Mouse (Mus musculus) c-Kit-positive CD71-negative TER-119-negative erythroid progenitor cells, embryonic 14.5 days (primary cell): ENCODE results near the gene Pigu.

Source experiments
- DNase-seq: peaks from one replicate; pipeline ENCODE4 v3.0.0-alpha.2; 2013; ENCODE audit warnings: low read depth

The Pigu gene

GRCm38 (mm10) chr2:155367635-155368284 is 10.5 kb upstream of the Pigu start:
- no peak for DNase-seq

- DNase-seq: no peak
Observed at GRCm38 (mm10) chr2:155357686-155358399, 613 bp upstream of the Pigu start.

GRCm38 (mm10) chr2:155354402-155354801 is 2.8 kb downstream of the Pigu start:
- no peak for DNase-seq

GRCm38 (mm10) chr2:155346670-155347069 is 10.6 kb downstream of the Pigu start:
- no peak for DNase-seq

- no peak for DNase-seq
Observed at GRCm38 (mm10) chr2:155340166-155340565, 17.1 kb downstream of the Pigu start.

- DNase-seq: no peak
Observed at GRCm38 (mm10) chr2:155336254-155336653, 21.0 kb downstream of the Pigu start.

- no peak for DNase-seq
Observed at GRCm38 (mm10) chr2:155335231-155335630, 22.0 kb downstream of the Pigu start.

- no peak for DNase-seq
Observed at GRCm38 (mm10) chr2:155333421-155333820, 23.8 kb downstream of the Pigu start.

- no peak for DNase-seq
Observed at GRCm38 (mm10) chr2:155331351-155331750, 25.9 kb downstream of the Pigu start.

GRCm38 (mm10) chr2:155330811-155331210 is 26.4 kb downstream of the Pigu start:
- no peak for DNase-seq

GRCm38 (mm10) chr2:155329707-155330106 is 27.5 kb downstream of the Pigu start:
- no peak for DNase-seq

GRCm38 (mm10) chr2:155328906-155329305 is 28.3 kb downstream of the Pigu start:
- DNase-seq: no peak

GRCm38 (mm10) chr2:155327906-155328305 is 29.3 kb downstream of the Pigu start:
- no peak for DNase-seq

GRCm38 (mm10) chr2:155326001-155326400 is 31.2 kb downstream of the Pigu start:
- no peak for DNase-seq

- no peak for DNase-seq
Observed at GRCm38 (mm10) chr2:155320596-155320995, 36.6 kb downstream of the Pigu start.

- DNase-seq: no peak
Observed at GRCm38 (mm10) chr2:155318618-155319017, 38.6 kb downstream of the Pigu start.

- no peak for DNase-seq
Observed at GRCm38 (mm10) chr2:155313671-155314070, 43.6 kb downstream of the Pigu start.

GRCm38 (mm10) chr2:155308936-155309592 is 48.2 kb downstream of the Pigu start:
- no peak for DNase-seq

GRCm38 (mm10) chr2:155299563-155299962 is 57.7 kb downstream of the Pigu start:
- DNase-seq: no peak

GRCm38 (mm10) chr2:155295453-155295852 is 61.8 kb downstream of the Pigu start:
- no peak for DNase-seq

- no peak for DNase-seq
Observed at GRCm38 (mm10) chr2:155293946-155294345, 63.3 kb downstream of the Pigu start.

- DNase-seq: no peak
Observed at GRCm38 (mm10) chr2:155293382-155293781, 63.8 kb downstream of the Pigu start.

- no peak for DNase-seq
Observed at GRCm38 (mm10) chr2:155290066-155290465, 67.2 kb downstream of the Pigu start.
